Mouse (Mus musculus): ENCODE measurements around the gene Nkd2.
A peak's percentile ranks its signal among the peaks of the same experiment; 100 is the strongest.

Nkd2 gene

GRCm38 (mm10) chr13:73847465-73847836 is at the start of gene Nkd2:
Gene Nkd2, minus strand, starts transcription at chr13:73847631.
- no peak for DNase-seq (ENCODE audit: low read depth, low spot score)

- no peak for DNase-seq (ENCODE audit: low read depth, low spot score)
Measured at GRCm38 (mm10) chr13:73892493-73893178, 45.2 kb upstream of the Nkd2 start.

- DNase-seq (ENCODE audit: low read depth, low spot score) = no peak
Measured at GRCm38 (mm10) chr13:73887415-73887874, 40.0 kb upstream of the Nkd2 start.

- no peak for DNase-seq (ENCODE audit: low read depth, low spot score)
Measured at GRCm38 (mm10) chr13:73886601-73887000, 39.2 kb upstream of the Nkd2 start.

DNA sequence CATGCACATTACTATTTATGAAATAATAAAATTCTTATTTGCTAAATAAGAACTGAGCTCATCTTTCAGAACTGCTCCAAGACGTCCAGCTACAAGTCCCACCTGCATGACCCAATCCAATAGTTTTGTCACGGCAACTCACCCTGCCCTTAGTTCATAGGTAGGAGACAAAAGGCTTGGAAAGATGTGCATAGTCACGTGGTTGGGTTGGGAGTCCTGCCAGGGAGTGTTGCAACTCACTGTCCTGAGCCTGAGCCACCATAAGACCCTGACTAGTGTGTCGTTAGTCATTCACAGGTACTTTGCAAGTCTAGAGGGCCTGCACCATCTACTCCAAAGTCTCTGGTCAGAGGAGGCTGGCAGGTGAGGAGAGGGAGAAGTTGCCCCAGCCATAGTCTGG is 38.6 kb upstream of the Nkd2 start:
- DNase-seq (ENCODE audit: low read depth, low spot score) = no peak

DNA sequence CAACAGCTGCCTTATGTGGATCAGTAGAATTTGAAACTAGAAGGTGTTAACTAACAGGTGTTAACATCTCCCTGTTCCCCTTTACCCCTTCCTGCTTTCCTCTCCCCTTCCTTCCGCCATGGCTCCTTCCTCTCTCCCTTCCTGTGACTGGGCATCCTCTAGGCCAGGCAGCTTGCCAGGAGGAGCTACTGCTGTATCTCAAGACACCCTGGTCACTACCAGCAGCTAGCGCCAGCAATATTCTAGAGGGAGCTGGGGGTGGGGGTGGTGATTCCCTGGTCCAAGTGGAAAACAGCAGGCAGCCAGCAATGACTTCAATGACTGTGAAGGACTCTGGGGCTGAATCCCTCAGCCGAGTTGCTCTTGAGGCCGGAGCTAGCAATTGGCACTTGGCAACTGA is 38.2 kb upstream of the Nkd2 start:
- no peak for DNase-seq (ENCODE audit: low read depth, low spot score)

DNA sequence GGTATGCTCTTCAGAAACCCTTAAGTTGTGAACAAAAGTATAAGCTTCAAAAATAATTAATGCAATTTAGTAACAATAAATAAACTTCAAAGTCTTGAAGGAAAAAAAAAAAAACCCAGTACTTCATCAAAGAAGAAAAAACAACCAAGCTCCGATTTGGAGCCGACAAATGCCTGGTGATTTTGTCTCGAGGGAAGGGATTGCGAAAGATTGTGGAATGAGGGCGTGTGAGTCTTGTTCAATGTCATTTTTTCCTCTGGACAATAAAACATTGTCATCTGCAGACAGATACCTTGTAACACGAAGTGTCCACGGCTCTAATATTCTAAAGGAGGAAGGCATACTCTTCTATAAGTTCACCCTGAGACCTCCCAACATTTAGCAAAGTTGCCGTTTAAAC is 33.9 kb upstream of the Nkd2 start:
- no peak for DNase-seq (ENCODE audit: low read depth, low spot score)

DNA sequence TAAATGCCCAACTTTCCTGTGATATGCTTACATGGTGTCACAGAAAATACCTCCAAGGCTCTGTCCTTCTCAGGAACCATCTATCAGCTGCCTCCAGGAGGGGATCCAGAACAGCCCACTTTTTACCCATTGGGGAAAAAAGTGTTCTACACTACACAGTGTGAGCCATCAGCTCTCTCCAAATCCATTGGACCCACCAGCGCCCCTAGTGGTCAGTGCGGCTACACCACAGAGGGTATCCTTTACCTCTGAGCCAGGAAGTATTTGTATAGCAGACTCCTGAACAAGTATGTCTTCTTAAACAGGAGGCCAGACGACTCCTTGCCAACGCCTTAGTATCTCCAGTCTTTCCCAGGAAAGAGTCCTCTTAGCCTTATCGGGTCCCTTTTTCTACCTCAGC is 32.4 kb upstream of the Nkd2 start:
- DNase-seq (ENCODE audit: low read depth, low spot score) = peak; percentile 58

GRCm38 (mm10) chr13:73872159-73872558 is 24.7 kb upstream of the Nkd2 start:
- DNase-seq (ENCODE audit: low read depth, low spot score) = no peak

- no peak for DNase-seq (ENCODE audit: low read depth, low spot score)
Measured at GRCm38 (mm10) chr13:73846589-73847464, 604 bp downstream of the Nkd2 start.

- DNase-seq (ENCODE audit: low read depth, low spot score) = no peak
Measured at GRCm38 (mm10) chr13:73842696-73843095, 4.7 kb downstream of the Nkd2 start.

DNA sequence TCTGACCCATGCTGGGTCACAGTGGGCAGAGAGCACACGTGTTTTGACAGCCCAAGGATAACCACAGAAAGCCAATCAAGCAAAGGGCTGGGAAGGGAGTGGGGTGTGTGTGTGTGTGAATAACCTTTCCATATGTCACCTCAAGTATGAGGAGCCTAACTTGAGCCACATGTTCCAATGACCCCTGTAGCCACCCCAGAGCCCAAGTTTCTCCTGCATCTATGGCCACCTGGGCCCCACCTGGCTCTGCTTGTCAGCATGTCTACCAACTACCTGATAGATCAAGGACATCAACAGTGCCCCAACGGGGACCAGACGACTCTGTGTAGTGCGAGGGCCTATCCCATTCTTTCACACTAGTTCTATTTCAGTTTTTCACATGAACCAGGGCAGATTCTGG is 7.7 kb downstream of the Nkd2 start:
- no peak for DNase-seq (ENCODE audit: low read depth, low spot score)

DNA sequence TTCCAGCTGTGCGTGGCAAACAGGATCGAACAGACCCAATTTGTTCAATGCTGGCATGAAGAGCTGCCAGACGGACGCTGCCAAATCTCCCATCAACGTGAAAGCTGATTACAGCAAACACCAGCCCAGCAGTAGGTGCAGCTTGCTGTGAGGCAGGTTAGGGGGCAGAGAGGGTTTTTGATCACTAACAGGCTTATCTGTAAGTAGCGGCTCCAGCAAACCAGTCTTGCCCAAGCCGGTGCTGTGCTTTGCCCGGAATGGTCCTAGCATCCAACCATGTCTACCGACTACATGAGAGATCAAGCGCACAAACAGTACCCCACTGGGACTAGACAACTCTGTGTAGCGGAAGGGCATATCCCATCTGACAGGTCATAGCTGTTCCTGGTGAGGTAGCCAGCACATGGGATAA is 8.3 kb downstream of the Nkd2 start:
- DNase-seq (ENCODE audit: low read depth, low spot score) = no peak

DNA sequence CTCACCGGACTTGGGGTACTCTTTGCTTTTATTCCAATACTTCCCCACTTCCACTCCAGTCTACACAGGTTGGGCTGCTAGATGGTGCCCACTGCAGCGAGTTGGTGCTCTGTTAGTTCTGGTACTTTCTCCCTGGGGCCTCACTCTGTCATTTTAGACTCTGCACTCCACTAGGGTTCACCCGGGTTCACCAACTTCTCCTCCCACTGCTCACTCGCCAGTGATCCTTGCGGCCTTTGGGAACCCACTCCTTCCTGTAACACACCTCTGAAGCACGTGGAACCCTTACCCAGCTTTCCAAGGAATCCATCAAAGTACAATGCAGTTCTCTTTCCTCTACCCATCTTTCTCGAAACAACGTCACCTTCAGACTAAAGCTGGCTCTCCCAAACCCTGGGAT is 9.7 kb downstream of the Nkd2 start:
- DNase-seq (ENCODE audit: low read depth, low spot score) = no peak

DNA sequence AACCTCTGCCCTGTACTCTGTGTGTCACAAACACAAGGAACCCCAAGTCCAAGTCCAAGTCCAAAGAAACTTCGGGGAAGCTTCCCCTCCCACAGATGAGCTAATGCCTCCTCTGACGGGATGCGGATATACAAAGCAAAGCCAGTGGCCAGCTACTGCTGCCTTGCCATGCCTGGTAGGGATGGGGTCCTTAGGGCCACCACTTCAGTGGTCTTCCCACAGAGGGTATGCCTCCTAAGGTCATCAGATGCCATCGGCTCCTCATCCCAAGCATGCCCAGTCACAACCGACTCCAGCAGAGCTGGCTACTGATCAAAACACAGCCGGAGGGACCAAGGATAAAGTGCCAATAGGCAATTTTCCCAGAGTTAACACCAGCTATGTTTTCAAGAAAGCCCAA is 10.9 kb downstream of the Nkd2 start:
- no peak for DNase-seq (ENCODE audit: low read depth, low spot score)

- no peak for DNase-seq (ENCODE audit: low read depth, low spot score)
Measured at GRCm38 (mm10) chr13:73835791-73836190, 11.6 kb downstream of the Nkd2 start.

GRCm38 (mm10) chr13:73833809-73834208 is 13.6 kb downstream of the Nkd2 start:
- DNase-seq (ENCODE audit: low read depth, low spot score) = no peak

DNA sequence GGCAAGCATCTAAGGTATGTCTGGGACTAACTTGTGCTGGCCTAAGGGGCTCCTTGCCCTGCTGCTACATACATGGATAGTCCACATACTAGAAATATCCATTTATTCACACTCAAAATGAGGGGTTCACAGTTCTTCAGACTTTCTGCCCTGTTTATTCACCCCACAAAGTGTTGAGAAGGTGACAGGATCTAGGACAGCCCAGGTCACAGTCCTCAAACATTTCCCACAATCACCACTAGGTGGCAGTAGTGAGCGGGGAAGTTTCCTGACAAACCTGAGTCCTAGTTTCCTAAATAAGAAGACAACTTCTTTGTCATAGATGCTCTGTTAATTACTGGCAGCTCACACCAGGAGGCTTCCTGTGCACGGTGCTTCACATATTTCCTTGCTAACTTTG is 15.9 kb downstream of the Nkd2 start:
- DNase-seq (ENCODE audit: low read depth, low spot score) = peak; percentile 21

- DNase-seq (ENCODE audit: low read depth, low spot score) = no peak
Measured at GRCm38 (mm10) chr13:73827243-73827642, 20.2 kb downstream of the Nkd2 start.

- no peak for DNase-seq (ENCODE audit: low read depth, low spot score)
Measured at GRCm38 (mm10) chr13:73823711-73824110, 23.7 kb downstream of the Nkd2 start.

DNA sequence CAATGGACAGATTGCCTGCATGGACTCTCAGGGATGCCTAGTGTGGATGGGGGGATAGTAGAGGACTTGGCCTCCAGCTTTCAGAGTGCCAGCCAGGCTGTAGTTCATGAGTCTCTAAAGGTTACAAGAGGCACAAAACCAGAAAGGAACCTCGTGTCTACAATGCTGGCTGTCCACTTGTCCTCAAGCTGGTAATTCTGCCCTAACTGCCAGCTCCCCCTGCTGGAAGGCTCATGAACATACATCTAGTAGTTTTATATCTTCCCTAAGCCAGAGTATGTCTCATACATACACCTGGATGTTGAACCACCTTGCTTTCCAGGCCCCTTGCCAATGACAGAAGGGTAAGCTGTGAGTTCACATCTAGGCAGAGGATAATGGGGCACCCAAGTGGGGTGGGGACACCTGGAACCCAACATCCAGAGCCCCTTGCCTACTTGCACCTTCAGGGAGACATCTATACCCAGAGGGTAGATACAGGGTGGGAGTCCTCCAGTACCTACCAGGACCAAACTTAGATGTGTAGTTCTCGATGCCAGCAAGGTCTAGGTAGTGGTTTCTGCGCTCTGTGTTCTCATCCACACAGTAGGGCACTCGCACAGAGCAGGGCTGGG is 25.1 kb downstream of the Nkd2 start:
- DNase-seq (ENCODE audit: low read depth, low spot score) = peak; percentile 39

DNA sequence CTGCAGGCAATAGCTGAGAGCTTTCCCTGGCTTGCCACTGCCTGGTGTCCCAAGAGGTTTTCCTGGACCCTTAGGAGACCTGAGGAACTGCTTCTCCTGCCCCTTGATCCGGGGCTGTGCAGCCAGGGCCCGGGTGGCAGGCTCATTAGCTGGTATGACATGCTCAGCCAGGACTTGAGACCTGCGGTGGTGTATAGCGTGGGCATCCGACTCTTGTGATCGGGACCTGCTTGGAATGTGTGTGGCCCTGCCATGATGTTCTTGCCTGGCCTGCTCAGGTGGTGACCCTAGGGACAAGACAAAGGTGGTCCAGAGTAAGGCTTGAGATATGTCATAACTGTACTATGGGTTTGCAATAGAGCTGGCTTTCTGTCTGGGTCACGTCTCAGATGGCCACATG is 26.2 kb downstream of the Nkd2 start:
- DNase-seq (ENCODE audit: low read depth, low spot score) = no peak

GRCm38 (mm10) chr13:73818921-73819320 is 28.5 kb downstream of the Nkd2 start:
- no peak for DNase-seq (ENCODE audit: low read depth, low spot score)
